Mouse (Mus musculus): ENCODE results near the gene Hsf2bp. TPM values are rescaled to one million over a fixed set of nuclear protein-coding genes. Genes with fewer than 3 reads are reported as not detected.

Hsf2bp gene
- polyA plus RNA-seq, 1 experiment from 2014 or later: 0.42 TPM

DNA sequence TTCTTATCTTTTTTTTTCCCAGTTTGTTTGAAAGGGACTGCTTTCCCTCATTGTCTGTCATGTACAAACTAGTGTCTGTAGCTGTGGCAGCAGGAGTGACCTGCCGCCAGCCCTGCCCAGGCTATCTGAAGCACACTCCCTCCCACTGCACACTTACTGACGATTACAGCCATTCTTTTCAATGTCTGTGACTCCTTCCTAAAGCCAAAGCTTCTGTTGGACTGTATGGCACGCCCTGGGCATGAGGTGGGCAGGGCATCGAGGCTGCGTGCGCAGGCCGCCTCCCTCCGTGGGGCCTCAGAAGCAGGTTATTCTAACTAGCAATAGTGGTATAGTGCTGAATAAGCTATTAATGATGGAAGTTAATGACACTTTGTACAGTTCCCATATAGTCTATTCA lies 19.7 kb downstream of the Hsf2bp start:
- H3K36me3 ChIP-seq (replicated peaks; ENCODE audit: insufficient read depth, low read length): no peaks in the 10 kb centered on the region
- 83% methylated on average over 8 of the region's 8 CpGs for WGBS (ENCODE audit: insufficient replicate concordance)
- TF ChIP-seq EP300 (IDR thresholded peaks at IDR 0.05; ENCODE audit: low read depth) (no peak), CTCF (IDR thresholded peaks at IDR 0.05; ENCODE audit: low read depth) (no peak)

DNA sequence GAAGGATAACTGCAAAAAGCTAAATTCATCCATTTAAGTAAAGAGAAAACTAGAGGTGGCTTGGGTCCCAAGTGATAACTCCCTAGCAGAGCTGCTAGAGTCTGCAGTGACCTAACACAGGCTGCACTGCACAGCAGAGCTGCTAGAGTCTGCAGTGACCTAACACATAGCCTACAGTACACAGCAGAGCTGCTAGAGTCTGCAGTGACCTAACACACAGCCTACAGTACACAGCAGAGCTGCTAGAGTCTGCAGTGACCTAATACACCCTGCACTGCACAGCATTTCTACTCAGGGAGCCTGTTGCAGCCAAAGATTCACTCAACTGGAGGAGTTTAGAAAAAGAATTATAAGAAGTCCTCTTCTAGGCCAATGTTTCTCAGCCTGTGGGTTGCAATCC lies 22.5 kb downstream of the Hsf2bp start:
- Histone ChIP-seq H3K36me3 (replicated peaks; ENCODE audit: insufficient read depth, low read length) (no peaks in the 10 kb centered on the region), H3K4me3 (ENCODE audit: low read depth, low read length) (no peak overlapping the region), H3K4me2 (ENCODE audit: low read depth, low read length) (no peak overlapping the region), H3K27ac (ENCODE audit: low read depth) (no peak overlapping the region), H3K9ac (replicated peaks) (no peak overlapping the region), H3K4me1 (ENCODE audit: insufficient read depth) (no peaks in the 10 kb centered on the region), H3K9me3 (ENCODE audit: low read length) (no peaks in the 10 kb centered on the region), H3K27me3 (ENCODE audit: insufficient read depth, low read length) (no peaks in the 10 kb centered on the region)
- DNase-seq (no peak), ATAC-seq (no peak)
- no peak for TF ChIP-seq CTCF (IDR thresholded peaks at IDR 0.05; ENCODE audit: low read depth)
- no peak for TF ChIP-seq EP300 (IDR thresholded peaks at IDR 0.05; ENCODE audit: low read depth)

More for the DNA sequence above, 19.7 kb downstream of the Hsf2bp start:
- no peak overlapping the region for H3K27ac ChIP-seq (ENCODE audit: low read depth)
- H3K4me2 ChIP-seq (ENCODE audit: low read depth, low read length): no peak overlapping the region
- no peak overlapping the region for H3K4me3 ChIP-seq (ENCODE audit: low read depth, low read length)
- ATAC-seq: no peak
- H3K9me3 ChIP-seq (ENCODE audit: low read length): no peaks in the 10 kb centered on the region
- no peaks in the 10 kb centered on the region for H3K4me1 ChIP-seq (ENCODE audit: insufficient read depth)
- no peaks in the 10 kb centered on the region for H3K27me3 ChIP-seq (ENCODE audit: insufficient read depth, low read length)
- DNase-seq: no peak
- H3K9ac ChIP-seq (replicated peaks): no peak overlapping the region

DNA sequence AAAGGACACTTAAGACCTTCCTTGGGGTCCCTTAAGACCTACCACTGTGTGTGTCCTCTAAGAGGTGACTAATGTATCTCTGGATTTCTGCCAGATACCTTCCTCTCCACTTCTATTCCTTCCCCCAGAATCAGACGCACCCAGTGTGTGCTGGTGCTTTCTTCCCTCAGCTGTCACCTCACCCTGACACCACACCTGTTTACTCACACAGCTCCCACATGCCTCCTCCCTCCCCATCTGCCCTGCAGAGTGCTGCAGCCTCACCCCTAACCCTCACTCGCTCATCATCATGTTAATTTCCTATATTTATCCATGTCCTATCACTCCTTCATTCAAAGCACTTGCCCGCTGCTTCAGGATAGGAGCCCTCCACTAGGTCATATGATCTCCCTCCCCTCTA lies 23.9 kb downstream of the Hsf2bp start:
- 58% methylated on average over 3 of the region's 3 CpGs for WGBS (ENCODE audit: insufficient replicate concordance)
- Histone ChIP-seq H3K27ac (ENCODE audit: low read depth) (no peak overlapping the region), H3K4me3 (ENCODE audit: low read depth, low read length) (no peak overlapping the region), H3K9ac (replicated peaks) (no peak overlapping the region), H3K36me3 (replicated peaks; ENCODE audit: insufficient read depth, low read length) (no peaks in the 10 kb centered on the region), H3K9me3 (ENCODE audit: low read length) (no peaks in the 10 kb centered on the region), H3K27me3 (ENCODE audit: insufficient read depth, low read length) (no peaks in the 10 kb centered on the region), H3K4me1 (ENCODE audit: insufficient read depth) (no peaks in the 10 kb centered on the region), H3K4me2 (ENCODE audit: low read depth, low read length) (no peak overlapping the region)
- no peak for ATAC-seq
- no peak for DNase-seq
- no peak for TF ChIP-seq EP300 (IDR thresholded peaks at IDR 0.05; ENCODE audit: low read depth)
- TF ChIP-seq CTCF (IDR thresholded peaks at IDR 0.05; ENCODE audit: low read depth): no peak

DNA sequence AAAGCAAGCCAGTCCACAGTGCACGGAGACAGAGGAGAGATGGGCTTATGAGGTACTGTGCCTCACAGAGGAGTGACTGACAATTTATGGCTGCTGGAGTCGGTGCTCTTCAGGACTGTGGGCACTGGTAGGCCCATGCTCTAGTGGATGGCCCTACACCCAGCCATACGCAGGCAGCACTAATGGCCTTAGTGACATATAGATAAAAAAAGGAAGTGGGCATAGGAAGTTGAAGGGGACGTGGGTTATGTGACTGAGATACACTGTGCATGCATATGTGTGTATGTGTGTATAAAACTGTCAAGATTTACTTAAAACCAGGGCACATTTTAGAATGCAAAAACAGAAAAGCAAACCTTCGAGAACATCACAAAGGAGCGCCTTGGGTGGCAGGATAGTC lies 24.5 kb downstream of the Hsf2bp start:
- Histone ChIP-seq H3K4me3 (ENCODE audit: low read depth, low read length) (no peak overlapping the region), H3K4me2 (ENCODE audit: low read depth, low read length) (no peak overlapping the region)
- 54% methylated on average over 6 of the region's 6 CpGs for WGBS (ENCODE audit: insufficient replicate concordance)

DNA sequence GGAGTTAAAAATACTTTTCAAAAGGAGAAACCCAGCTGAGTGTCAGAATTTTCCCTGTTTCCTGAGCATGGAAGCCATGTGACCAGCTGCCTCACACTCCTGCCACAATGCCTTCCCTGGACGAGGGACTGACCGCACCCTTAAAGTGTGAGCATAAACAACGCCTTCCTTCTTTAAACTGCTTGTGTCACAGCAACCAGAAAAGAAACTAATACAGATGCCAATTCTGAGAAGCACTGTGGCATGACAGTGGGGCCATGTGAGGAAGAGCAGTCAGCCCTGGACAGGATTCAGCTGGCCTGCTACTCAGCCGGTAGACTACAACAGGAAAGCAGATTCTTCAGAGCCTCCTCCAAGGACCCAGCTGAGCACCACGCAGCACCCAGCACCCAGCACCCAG lies 29.3 kb downstream of the Hsf2bp start:
- H3K27me3 ChIP-seq (ENCODE audit: insufficient read depth, low read length): no peaks in the 10 kb centered on the region
- no peak for ATAC-seq
- no peak overlapping the region for H3K4me3 ChIP-seq (ENCODE audit: low read depth, low read length)
- no peak overlapping the region for H3K9ac ChIP-seq (replicated peaks)
- DNase-seq: no peak
- H3K4me1 ChIP-seq (ENCODE audit: insufficient read depth): no peaks in the 10 kb centered on the region
- H3K36me3 ChIP-seq (replicated peaks; ENCODE audit: insufficient read depth, low read length): no peaks in the 10 kb centered on the region
- no peaks in the 10 kb centered on the region for H3K9me3 ChIP-seq (ENCODE audit: low read length)
- no peak overlapping the region for H3K4me2 ChIP-seq (ENCODE audit: low read depth, low read length)
- no peak overlapping the region for H3K27ac ChIP-seq (ENCODE audit: low read depth)
- no peak for TF ChIP-seq CTCF (IDR thresholded peaks at IDR 0.05; ENCODE audit: low read depth)
- no peak for TF ChIP-seq EP300 (IDR thresholded peaks at IDR 0.05; ENCODE audit: low read depth)
- WGBS (ENCODE audit: insufficient replicate concordance): 70% methylated on average over 5 of the region's 5 CpGs

More for the DNA sequence above, 24.5 kb downstream of the Hsf2bp start:
- DNase-seq: no peak
- H3K27ac ChIP-seq (ENCODE audit: low read depth): no peak overlapping the region
- H3K9me3 ChIP-seq (ENCODE audit: low read length): no peaks in the 10 kb centered on the region
- TF ChIP-seq CTCF (IDR thresholded peaks at IDR 0.05; ENCODE audit: low read depth) (no peak), EP300 (IDR thresholded peaks at IDR 0.05; ENCODE audit: low read depth) (no peak)
- no peaks in the 10 kb centered on the region for H3K4me1 ChIP-seq (ENCODE audit: insufficient read depth)
- H3K9ac ChIP-seq (replicated peaks): no peak overlapping the region
- H3K36me3 ChIP-seq (replicated peaks; ENCODE audit: insufficient read depth, low read length): no peaks in the 10 kb centered on the region
- no peak for ATAC-seq
- H3K27me3 ChIP-seq (ENCODE audit: insufficient read depth, low read length): no peaks in the 10 kb centered on the region

DNA sequence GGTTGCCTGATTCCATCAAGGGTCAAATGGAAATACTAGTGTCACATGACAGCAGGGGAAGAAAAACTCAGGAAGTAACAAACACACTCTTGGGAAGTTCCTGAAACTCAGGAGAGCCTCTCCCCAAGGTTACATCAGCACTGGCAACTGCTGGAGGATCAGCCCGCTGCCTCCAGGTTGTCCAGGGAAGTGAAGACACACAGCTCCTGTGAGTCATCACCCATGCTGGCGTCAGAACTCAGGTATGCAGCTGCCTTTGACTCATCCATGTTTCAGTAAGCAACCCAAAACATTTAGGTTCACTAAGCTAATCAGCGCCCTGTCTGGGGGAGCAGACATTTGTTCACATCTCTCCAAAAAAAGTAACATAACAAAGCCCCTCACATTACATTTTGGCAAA lies 32.9 kb downstream of the Hsf2bp start:
- Histone ChIP-seq H3K9ac (replicated peaks) (no peak overlapping the region), H3K9me3 (ENCODE audit: low read length) (no peaks in the 10 kb centered on the region), H3K36me3 (replicated peaks; ENCODE audit: insufficient read depth, low read length) (no peaks in the 10 kb centered on the region), H3K27me3 (ENCODE audit: insufficient read depth, low read length) (no peaks in the 10 kb centered on the region), H3K4me2 (ENCODE audit: low read depth, low read length) (no peak overlapping the region), H3K4me3 (ENCODE audit: low read depth, low read length) (no peak overlapping the region), H3K4me1 (ENCODE audit: insufficient read depth) (no peaks in the 10 kb centered on the region), H3K27ac (ENCODE audit: low read depth) (no peak overlapping the region)
- ATAC-seq (no peak), DNase-seq (no peak)
- WGBS (ENCODE audit: insufficient replicate concordance): 73% methylated on average over 3 of the region's 3 CpGs
- TF ChIP-seq EP300 (IDR thresholded peaks at IDR 0.05; ENCODE audit: low read depth) (no peak), CTCF (IDR thresholded peaks at IDR 0.05; ENCODE audit: low read depth) (no peak)

DNA sequence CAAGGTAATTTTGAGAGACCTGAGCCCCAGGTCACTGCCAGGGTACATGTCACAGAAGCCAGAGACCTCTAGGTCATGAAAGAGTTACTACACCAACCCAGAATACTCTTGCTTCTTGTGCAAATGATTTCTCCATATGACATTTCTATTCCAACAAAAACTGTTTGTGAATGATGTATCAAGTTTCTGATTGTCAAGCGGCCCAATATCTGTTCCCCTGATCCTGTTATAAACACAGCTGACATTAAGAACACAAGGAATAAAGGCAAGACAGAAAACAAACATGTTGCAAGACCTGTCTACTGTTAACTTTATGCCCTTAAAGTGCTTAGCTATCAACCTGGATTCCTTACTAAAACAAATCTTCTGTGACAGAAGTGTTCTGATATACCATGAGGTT lies 37.8 kb downstream of the Hsf2bp start:
- no peak for DNase-seq
- no peak for ATAC-seq
- 71% methylated on average over 1 of the region's 1 CpGs for WGBS (ENCODE audit: insufficient replicate concordance)
- Histone ChIP-seq H3K36me3 (replicated peaks; ENCODE audit: insufficient read depth, low read length) (no peaks in the 10 kb centered on the region), H3K27ac (ENCODE audit: low read depth) (no peak overlapping the region), H3K4me2 (ENCODE audit: low read depth, low read length) (no peak overlapping the region), H3K4me1 (ENCODE audit: insufficient read depth) (peaks cover 7% of the 10 kb centered on the region), H3K27me3 (ENCODE audit: insufficient read depth, low read length) (no peaks in the 10 kb centered on the region), H3K9ac (replicated peaks) (no peak overlapping the region), H3K9me3 (ENCODE audit: low read length) (no peaks in the 10 kb centered on the region), H3K4me3 (ENCODE audit: low read depth, low read length) (no peak overlapping the region)
- no peak for TF ChIP-seq CTCF (IDR thresholded peaks at IDR 0.05; ENCODE audit: low read depth)
